Mouse (Mus musculus): ENCODE results near the gene Caly. TPM values are rescaled to one million over a fixed set of nuclear protein-coding genes. Genes with fewer than 3 reads are reported as not detected.

The Caly gene
- polyA plus RNA-seq, 1 experiment, result 172 TPM

- peak; percentile 67 for DNase-seq (ENCODE audit: low read depth)
- TF ChIP-seq CTCF (IDR thresholded peaks at IDR 0.05; ENCODE audit: borderline replicate concordance, extremely low read depth, insufficient read depth, insufficient read length) (no peak), POLR2A (IDR thresholded peaks at IDR 0.05; ENCODE audit: borderline replicate concordance, extremely low read depth, insufficient read depth, insufficient read length, poor library complexity, severe bottlenecking) (no peak)
These were observed 22.7 kb downstream of the Caly start for GRCm38 (mm10) chr7:140059601-140060000.

- no peak for DNase-seq (ENCODE audit: low read depth)
- TF ChIP-seq CTCF (IDR thresholded peaks at IDR 0.05; ENCODE audit: borderline replicate concordance, extremely low read depth, insufficient read depth, insufficient read length) (no peak), POLR2A (IDR thresholded peaks at IDR 0.05; ENCODE audit: borderline replicate concordance, extremely low read depth, insufficient read depth, insufficient read length, poor library complexity, severe bottlenecking) (no peak)
These were observed 23.8 kb downstream of the Caly start for GRCm38 (mm10) chr7:140058528-140058927.

GRCm38 (mm10) chr7:140057413-140058407 lies 24.6 kb downstream of the Caly start:
- DNase-seq (ENCODE audit: low read depth), result peak; percentile 92
- peak; percentile 35; the same call in 1 of the 2 replicates for TF ChIP-seq POLR2A (IDR thresholded peaks at IDR 0.05; ENCODE audit: borderline replicate concordance, extremely low read depth, insufficient read depth, insufficient read length, poor library complexity, severe bottlenecking)
- TF ChIP-seq CTCF (IDR thresholded peaks at IDR 0.05; ENCODE audit: borderline replicate concordance, extremely low read depth, insufficient read depth, insufficient read length), result no peak

- TF ChIP-seq POLR2A (IDR thresholded peaks at IDR 0.05; ENCODE audit: borderline replicate concordance, extremely low read depth, insufficient read depth, insufficient read length, poor library complexity, severe bottlenecking) (no peak), CTCF (IDR thresholded peaks at IDR 0.05; ENCODE audit: borderline replicate concordance, extremely low read depth, insufficient read depth, insufficient read length) (no peak)
- no peak for DNase-seq (ENCODE audit: low read depth)
These were observed 28.2 kb downstream of the Caly start for GRCm38 (mm10) chr7:140054124-140054523.

GRCm38 (mm10) chr7:140049115-140049689 lies 33.1 kb downstream of the Caly start:
- peak; percentile 77 for DNase-seq (ENCODE audit: low read depth)
- TF ChIP-seq CTCF (IDR thresholded peaks at IDR 0.05; ENCODE audit: borderline replicate concordance, extremely low read depth, insufficient read depth, insufficient read length) (no peak), POLR2A (IDR thresholded peaks at IDR 0.05; ENCODE audit: borderline replicate concordance, extremely low read depth, insufficient read depth, insufficient read length, poor library complexity, severe bottlenecking) (no peak)

- peak; percentile 8 for DNase-seq (ENCODE audit: low read depth)
- TF ChIP-seq CTCF (IDR thresholded peaks at IDR 0.05; ENCODE audit: borderline replicate concordance, extremely low read depth, insufficient read depth, insufficient read length) (no peak), POLR2A (IDR thresholded peaks at IDR 0.05; ENCODE audit: borderline replicate concordance, extremely low read depth, insufficient read depth, insufficient read length, poor library complexity, severe bottlenecking) (no peak)
These were observed 33.8 kb downstream of the Caly start, which contains the start of gene Msx3 for GRCm38 (mm10) chr7:140048361-140049114. Gene Msx3, minus strand, starts transcription at chr7:140049089.

GRCm38 (mm10) chr7:140047811-140048311 lies 34.5 kb downstream of the Caly start:
- TF ChIP-seq POLR2A (IDR thresholded peaks at IDR 0.05; ENCODE audit: borderline replicate concordance, extremely low read depth, insufficient read depth, insufficient read length, poor library complexity, severe bottlenecking) (no peak), CTCF (IDR thresholded peaks at IDR 0.05; ENCODE audit: borderline replicate concordance, extremely low read depth, insufficient read depth, insufficient read length) (no peak)
- DNase-seq (ENCODE audit: low read depth), result peak; percentile 56

GRCm38 (mm10) chr7:140045546-140045945 lies 36.8 kb downstream of the Caly start:
- no peak for TF ChIP-seq POLR2A (IDR thresholded peaks at IDR 0.05; ENCODE audit: borderline replicate concordance, extremely low read depth, insufficient read depth, insufficient read length, poor library complexity, severe bottlenecking)
- no peak for TF ChIP-seq CTCF (IDR thresholded peaks at IDR 0.05; ENCODE audit: borderline replicate concordance, extremely low read depth, insufficient read depth, insufficient read length)
- DNase-seq (ENCODE audit: low read depth), result no peak

- DNase-seq (ENCODE audit: low read depth), result no peak
- no peak for TF ChIP-seq CTCF (IDR thresholded peaks at IDR 0.05; ENCODE audit: borderline replicate concordance, extremely low read depth, insufficient read depth, insufficient read length)
- TF ChIP-seq POLR2A (IDR thresholded peaks at IDR 0.05; ENCODE audit: borderline replicate concordance, extremely low read depth, insufficient read depth, insufficient read length, poor library complexity, severe bottlenecking), result no peak
These were observed 39.6 kb downstream of the Caly start for GRCm38 (mm10) chr7:140042728-140043127.

GRCm38 (mm10) chr7:140037171-140037555 lies 45.2 kb downstream of the Caly start:
- TF ChIP-seq POLR2A (IDR thresholded peaks at IDR 0.05; ENCODE audit: borderline replicate concordance, extremely low read depth, insufficient read depth, insufficient read length, poor library complexity, severe bottlenecking) (no peak), CTCF (IDR thresholded peaks at IDR 0.05; ENCODE audit: borderline replicate concordance, extremely low read depth, insufficient read depth, insufficient read length) (no peak)
- no peak for DNase-seq (ENCODE audit: low read depth)

Measured in brain, embryonic 14.5 days (tissue).